Mouse (Mus musculus) midbrain, embryonic 16.5 days (tissue): Measurements from ENCODE around the gene Tex14. TPM values are rescaled to one million over a fixed set of nuclear protein-coding genes. Genes with fewer than 3 reads are reported as not detected.
A peak's percentile ranks its signal among the peaks of the same experiment; 100 is the strongest.

Source experiments
- ATAC-seq: fragments of 200-750 bp; cut with Nextera tagmentation; 2 replicates; pipeline ENCODE4 v1.8.0; 2017; ENCODE audit warnings: moderate TSS enrichment
- H3K27ac ChIP-seq: fragments of 300-500 bp; sonication (generic); 2 replicates; pipeline ENCODE4 v1.5.1; 2014; ENCODE audit warnings: mild to moderate bottlenecking, low read length, mixed read lengths
- H3K27me3 ChIP-seq: fragments of 300-500 bp; sonication (generic); 2 replicates; pipeline ENCODE4 v1.6.1; 2014; ENCODE audit warnings: low read depth, low read length, mixed read lengths; ENCODE audit not compliant: control insufficient read depth, insufficient read depth
- H3K36me3 ChIP-seq: fragments of 300-500 bp; sonication (generic); 2 replicates; pipeline ENCODE4 v1.6.1; 2014; ENCODE audit warnings: mild to moderate bottlenecking, low read length, moderate library complexity, mixed read lengths; ENCODE audit not compliant: control insufficient read depth, insufficient read depth
- H3K4me1 ChIP-seq: fragments of 300-500 bp; sonication (generic); 2 replicates; pipeline ENCODE4 v1.6.1; 2014; ENCODE audit warnings: mild to moderate bottlenecking, low read length, mixed read lengths; ENCODE audit not compliant: control insufficient read depth, insufficient read depth
- H3K4me2 ChIP-seq: fragments of 300-500 bp; sonication (generic); 2 replicates; pipeline ENCODE4 v1.6.1; 2014; ENCODE audit warnings: mild to moderate bottlenecking, low read length, mixed read lengths
- H3K4me3 ChIP-seq: fragments of 300-500 bp; sonication (generic); 2 replicates; pipeline ENCODE4 v1.5.1; 2014; ENCODE audit warnings: low read depth, mild to moderate bottlenecking, low read length, moderate library complexity, mixed read lengths
- H3K9ac ChIP-seq: fragments of 300-500 bp; sonication (generic); 2 replicates; pipeline ENCODE4 v1.6.1; 2014; ENCODE audit warnings: low read depth, low read length, mixed read lengths
- H3K9me3 ChIP-seq: fragments of 300-500 bp; sonication (generic); replicated peaks from 2 replicates; pipeline ENCODE4 v1.6.1; 2014; ENCODE audit warnings: mild to moderate bottlenecking, low read length, mixed read lengths; ENCODE audit not compliant: control insufficient read depth, poor library complexity, severe bottlenecking
- WGBS: fragments of 180-500 bp; shearing (Covaris S2); extraction: QIAGEN DNeasy Blood & Tissue Kit; methylation state at CpG from one replicate; pipeline ENCODE4 v1.1.7; 2014; 5-methylcytosine and 5-hydroxymethylcytosine counted together
- polyA plus RNA-seq: library from polyadenylated mRNA; unstranded; fragments of >200 nt; fragmentation: Nextera tagmentation; extraction: Ambion mirVana; gene quantifications from 2 replicates; pipeline ENCODE4 v1.2.1, GENCODE M21; 2015

Tex14 gene
- polyA plus RNA-seq = 0.29 and 0.39 TPM in 2 replicates

DNA sequence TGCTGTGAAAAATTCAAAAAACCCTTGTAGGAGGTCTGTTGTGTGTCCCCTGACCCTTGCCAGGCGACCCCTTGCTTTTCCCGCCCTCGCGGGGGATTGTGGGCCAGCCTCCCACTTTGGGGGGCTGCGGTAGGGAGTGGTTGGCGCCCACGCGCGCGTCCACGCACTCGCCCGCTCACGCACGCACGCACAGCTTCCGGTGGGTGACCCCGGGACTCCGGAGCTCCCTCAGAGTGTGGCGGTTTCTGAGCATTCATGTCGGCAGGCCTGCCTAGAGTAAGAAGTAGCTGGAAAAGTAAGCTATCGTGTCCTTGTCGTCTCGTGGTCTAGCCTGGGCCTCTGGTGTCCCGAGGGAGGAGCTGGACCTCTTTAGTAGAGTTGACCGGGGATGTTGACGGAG lies at the start of gene Tex14, which contains the start of gene Rad51c:
TSS of gene Tex14 (plus strand) at position 190 of the 400 bp plus-strand sequence.
TSS of gene Rad51c (minus strand) at position 79 of the 400 bp plus-strand sequence.
- Histone ChIP-seq H3K4me2 (peak within 1 kb of the TSS; percentile 50), H3K27ac (peak within 1 kb of the TSS; percentile 87), H3K27me3 (no peaks in the 10 kb centered on the region), H3K4me3 (peak within 1 kb of the TSS; percentile 48), H3K36me3 (no peaks in the 10 kb centered on the region), H3K4me1 (peaks cover 2% of the 10 kb centered on the region; the same call in 1 of the 2 replicates), H3K9me3 (no peaks in the 10 kb centered on the region), H3K9ac (peak within 1 kb of the TSS; percentile 74)
- WGBS = 78% methylated on average over 27 of the region's 27 CpGs
- peak; percentile 51; the same call in 1 of the 2 replicates for ATAC-seq

DNA sequence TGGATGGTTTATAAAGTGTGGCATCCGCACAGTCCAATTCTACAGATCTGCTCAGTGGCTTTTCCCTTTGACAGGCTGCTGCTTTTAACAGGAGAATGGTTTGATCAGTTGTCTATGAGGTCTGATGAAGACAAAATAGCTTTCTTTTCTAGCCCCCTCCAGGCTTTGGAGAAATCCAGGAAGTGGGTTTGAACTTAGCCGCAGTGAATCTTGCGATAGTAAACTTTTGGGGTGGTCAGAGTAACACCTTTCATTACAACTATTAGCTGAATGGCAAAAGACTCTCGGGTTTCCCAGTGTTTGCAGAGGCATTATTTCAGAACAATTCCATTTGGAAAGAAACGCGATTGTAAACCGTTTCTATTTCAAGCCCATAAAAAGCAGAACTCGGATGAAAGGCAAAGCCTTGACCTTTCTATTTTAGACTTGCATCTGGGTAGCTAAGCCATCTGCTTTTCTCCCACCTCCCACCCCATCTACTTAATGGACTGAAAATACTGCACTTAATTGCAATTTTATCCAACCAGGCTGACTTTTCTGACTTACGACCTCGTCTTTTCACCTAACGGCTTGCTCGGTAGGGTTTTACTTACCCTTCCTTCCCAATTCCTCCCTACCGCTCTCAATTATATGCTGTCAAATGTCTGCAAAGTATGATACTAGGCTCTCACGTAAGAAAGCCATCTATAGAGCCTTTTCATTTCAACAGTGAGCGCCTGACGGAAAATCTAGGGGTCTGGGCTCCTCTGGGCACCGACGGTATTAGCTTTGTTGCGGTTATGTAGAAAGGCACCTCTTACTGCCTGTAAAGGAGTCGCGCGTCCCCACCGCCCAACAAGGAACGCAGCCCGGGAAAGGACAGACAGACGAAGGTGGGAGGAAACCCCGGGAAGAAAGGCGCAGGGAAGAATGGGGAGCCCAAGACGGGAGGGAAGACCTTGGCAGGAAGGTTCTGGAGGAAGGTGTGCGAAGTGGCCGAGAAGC lies 47.3 kb upstream of the Tex14 start:
- H3K27ac ChIP-seq = peak overlapping the region; percentile 88
- peak overlapping the region; percentile 82 for H3K4me2 ChIP-seq
- H3K4me3 ChIP-seq = peak overlapping the region; percentile 62

DNA sequence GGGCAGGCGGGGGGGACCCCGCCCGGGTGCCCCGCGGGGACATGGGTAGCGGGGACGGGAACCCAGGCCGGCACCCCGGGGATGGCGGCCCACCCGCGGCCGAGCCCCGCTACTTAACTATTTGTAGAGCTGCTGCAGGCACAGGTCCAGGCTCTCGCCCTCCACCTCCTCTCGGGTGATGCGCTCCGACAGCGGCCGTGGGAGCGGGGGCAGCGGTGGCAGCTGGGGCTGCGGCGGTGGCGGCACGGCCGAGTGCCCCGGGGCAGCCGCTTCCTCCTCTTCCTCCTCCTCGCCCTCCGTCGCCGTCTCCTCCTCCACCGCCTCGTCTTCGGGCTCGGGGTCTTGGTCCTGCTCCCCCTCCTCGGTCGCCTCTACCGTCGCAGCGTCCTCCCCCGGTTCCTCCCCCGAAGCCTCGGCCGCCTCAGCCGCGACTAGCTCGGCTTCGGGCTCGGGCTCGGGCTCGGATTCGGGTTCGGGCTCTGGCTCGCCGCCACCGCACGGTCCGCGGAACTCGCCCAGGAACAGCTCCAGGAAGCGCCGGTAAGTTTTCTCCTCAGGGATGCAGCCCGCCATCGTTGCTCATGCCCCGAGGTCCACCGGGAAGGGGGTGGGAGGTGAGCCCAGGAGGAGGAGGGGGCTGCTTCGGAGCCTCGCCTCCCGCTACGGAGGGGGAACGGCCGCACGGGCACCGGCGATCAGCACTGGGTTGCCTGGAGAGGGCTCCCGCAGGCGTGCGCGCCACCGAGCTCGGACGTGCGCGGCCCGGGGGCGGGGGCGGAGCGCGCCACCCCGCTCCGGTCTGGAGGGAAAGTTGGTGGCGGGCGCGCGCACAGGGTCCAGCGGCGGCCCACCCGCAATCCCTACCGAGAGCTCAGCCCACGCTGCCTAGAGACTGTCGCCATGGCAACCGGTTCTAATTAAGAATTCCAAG lies 46.3 kb upstream of the Tex14 start, which contains the start of gene Ppm1e:
TSS of gene Ppm1e (minus strand) at position 693 of the 931 bp plus-strand sequence.
- WGBS = under 1% methylated on average over 87 of the region's 104 CpGs
- H3K36me3 ChIP-seq = no peaks in the 10 kb centered on the region
- peak within 1 kb of the TSS; percentile 82 for H3K4me2 ChIP-seq
- peak within 1 kb of the TSS; percentile 62 for H3K4me3 ChIP-seq
- H3K27ac ChIP-seq = peak within 1 kb of the TSS; percentile 88
- H3K27me3 ChIP-seq = no peaks in the 10 kb centered on the region
- H3K9me3 ChIP-seq = no peaks in the 10 kb centered on the region
- H3K4me1 ChIP-seq = peaks cover 13% of the 10 kb centered on the region
- ATAC-seq = peak; percentile 96
- H3K9ac ChIP-seq = peak within 1 kb of the TSS; percentile 79

More for the DNA sequence above, 47.3 kb upstream of the Tex14 start:
- no peaks in the 10 kb centered on the region for H3K9me3 ChIP-seq
- ATAC-seq = peak; percentile 25; the same call in 1 of the 2 replicates
- no peaks in the 10 kb centered on the region for H3K36me3 ChIP-seq
- H3K9ac ChIP-seq = peak overlapping the region; percentile 79
- peaks cover 13% of the 10 kb centered on the region for H3K4me1 ChIP-seq
- WGBS = 3% methylated on average over 31 of the region's 31 CpGs
- no peaks in the 10 kb centered on the region for H3K27me3 ChIP-seq

DNA sequence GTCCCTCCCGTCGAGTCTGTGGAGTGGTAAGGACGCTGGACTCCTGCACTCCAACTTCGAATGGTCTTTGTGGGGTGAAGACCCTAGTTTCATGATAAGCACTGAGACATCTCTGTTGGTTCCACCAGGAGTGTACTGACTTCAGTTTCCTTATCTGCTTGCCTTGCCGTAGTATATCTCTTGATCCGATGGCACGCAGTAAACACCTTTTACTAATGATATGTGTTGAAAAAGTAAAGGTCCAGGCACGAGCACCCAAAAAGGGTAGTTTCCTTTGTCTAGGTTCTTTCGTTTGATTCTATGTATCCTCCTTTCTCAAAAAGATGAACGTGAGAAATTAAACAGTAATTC lies 45.6 kb upstream of the Tex14 start:
- H3K9ac ChIP-seq = peak overlapping the region; percentile 1; the same call in 1 of the 2 replicates
- no peak for ATAC-seq

DNA sequence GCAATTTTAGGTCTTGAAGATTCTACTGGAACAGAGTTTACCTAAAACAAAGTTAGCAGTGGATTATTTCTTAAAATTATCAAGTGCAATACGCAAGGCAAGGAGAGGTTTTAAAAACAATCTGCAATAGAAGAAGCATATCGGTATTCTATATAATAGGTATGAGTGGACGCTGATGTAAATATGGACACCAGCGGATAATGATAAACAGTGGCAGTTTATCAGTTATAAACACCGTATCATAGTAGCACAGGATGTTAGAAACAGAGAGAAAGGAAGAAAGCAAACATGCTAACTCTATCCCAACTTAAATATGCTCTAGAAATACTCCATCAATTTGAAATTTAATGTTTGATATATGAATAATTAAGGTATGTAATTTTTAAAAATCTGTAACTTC lies 39.7 kb upstream of the Tex14 start:
- no peak for ATAC-seq
- 91% methylated on average over 5 of the region's 5 CpGs for WGBS
- Histone ChIP-seq H3K27ac (no peak overlapping the region), H3K4me3 (no peak overlapping the region), H3K9ac (no peak overlapping the region), H3K27me3 (no peaks in the 10 kb centered on the region), H3K9me3 (no peaks in the 10 kb centered on the region), H3K4me1 (no peaks in the 10 kb centered on the region), H3K36me3 (no peaks in the 10 kb centered on the region), H3K4me2 (no peak overlapping the region)

More for the DNA sequence above, 45.6 kb upstream of the Tex14 start:
- Histone ChIP-seq H3K4me2 (peak overlapping the region; percentile 82), H3K4me1 (peaks cover 13% of the 10 kb centered on the region), H3K36me3 (no peaks in the 10 kb centered on the region), H3K4me3 (peak overlapping the region; percentile 62), H3K27me3 (no peaks in the 10 kb centered on the region), H3K9me3 (no peaks in the 10 kb centered on the region), H3K27ac (peak overlapping the region; percentile 88; the same call in 1 of the 2 replicates)
- 12% methylated on average over 10 of the region's 10 CpGs for WGBS

DNA sequence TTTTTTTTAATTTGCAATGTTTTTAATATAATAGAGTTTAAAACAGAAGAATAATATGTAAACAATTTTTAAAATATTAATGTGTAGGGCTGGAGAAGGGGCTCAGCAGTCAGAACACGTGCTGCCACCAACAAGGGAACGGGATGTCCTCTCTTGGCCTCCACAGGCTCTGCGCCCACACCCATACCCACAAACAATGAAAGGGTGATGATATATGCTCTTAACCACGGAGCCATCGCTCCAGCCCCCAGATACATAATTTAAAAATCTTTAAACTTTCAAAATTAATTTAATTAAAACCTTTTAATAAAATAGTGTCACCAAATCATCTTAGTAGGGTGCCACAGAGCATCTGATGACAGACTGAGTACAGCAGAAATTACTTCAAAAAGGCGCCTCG lies 37.8 kb upstream of the Tex14 start:
- Histone ChIP-seq H3K36me3 (no peaks in the 10 kb centered on the region), H3K27me3 (no peaks in the 10 kb centered on the region), H3K4me1 (no peaks in the 10 kb centered on the region), H3K4me2 (no peak overlapping the region), H3K27ac (no peak overlapping the region), H3K9ac (no peak overlapping the region), H3K4me3 (no peak overlapping the region), H3K9me3 (no peaks in the 10 kb centered on the region)
- ATAC-seq = no peak
- WGBS = 88% methylated on average over 7 of the region's 7 CpGs

DNA sequence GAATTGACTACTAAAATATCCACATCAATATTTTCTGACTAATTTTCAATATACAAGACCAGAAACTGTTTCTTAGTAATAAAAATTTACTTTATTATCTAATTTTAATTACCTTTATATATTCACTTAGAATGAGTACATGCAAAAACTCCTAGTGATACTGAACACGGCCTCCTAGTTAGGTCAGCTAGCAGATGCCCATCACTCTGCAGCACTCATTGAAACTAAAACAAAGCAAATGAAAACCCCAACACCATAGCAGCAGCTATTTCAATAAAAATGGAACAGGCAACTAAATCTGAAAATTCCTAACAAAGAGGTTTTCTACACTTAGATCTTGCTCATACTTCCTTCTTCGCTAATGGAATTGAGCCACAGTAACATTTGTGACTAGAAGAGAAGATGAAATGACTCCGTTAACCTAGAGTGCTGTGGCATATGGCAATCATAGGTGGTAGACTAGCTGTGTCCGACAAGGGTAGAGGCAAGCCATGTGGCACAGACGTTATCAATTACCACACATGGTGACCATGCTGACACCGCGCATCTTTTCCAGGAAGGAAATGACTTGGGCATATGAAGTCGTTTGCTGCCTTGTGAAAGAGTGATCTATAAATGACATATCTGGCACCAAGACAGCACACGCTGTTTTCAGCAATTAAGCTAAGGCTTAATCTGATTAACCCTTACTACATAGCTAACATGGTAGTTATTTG lies 36.8 kb upstream of the Tex14 start:
- Histone ChIP-seq H3K4me3 (no peak overlapping the region), H3K9me3 (no peaks in the 10 kb centered on the region), H3K27me3 (no peaks in the 10 kb centered on the region), H3K4me1 (no peaks in the 10 kb centered on the region), H3K9ac (no peak overlapping the region), H3K36me3 (no peaks in the 10 kb centered on the region), H3K4me2 (no peak overlapping the region), H3K27ac (no peak overlapping the region)
- no peak for ATAC-seq
- 75% methylated on average over 9 of the region's 9 CpGs for WGBS

DNA sequence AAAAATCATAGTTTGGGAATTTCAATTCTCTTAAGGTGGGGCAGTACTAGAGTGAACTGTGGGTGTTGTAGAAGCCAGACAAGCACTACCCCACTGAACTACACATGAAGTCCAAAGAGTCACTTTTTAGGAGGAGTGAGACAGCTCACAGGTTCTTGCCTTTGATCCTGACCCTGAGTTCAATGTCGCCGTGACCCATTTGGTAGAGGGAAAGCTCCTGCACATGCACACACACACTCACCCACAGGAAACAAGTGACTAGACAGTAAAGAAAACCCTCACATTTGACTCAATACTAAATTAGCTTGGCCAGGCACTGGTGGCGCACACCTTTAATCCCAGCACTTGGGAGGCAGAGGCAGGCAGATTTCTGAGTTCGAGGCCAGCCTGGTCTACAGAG lies 20.3 kb upstream of the Tex14 start:
- Histone ChIP-seq H3K27me3 (no peaks in the 10 kb centered on the region), H3K9ac (no peak overlapping the region), H3K4me2 (no peak overlapping the region), H3K9me3 (no peaks in the 10 kb centered on the region), H3K36me3 (no peaks in the 10 kb centered on the region), H3K4me1 (no peaks in the 10 kb centered on the region), H3K4me3 (no peak overlapping the region), H3K27ac (no peak overlapping the region)
- WGBS = 95% methylated on average over 4 of the region's 4 CpGs
- ATAC-seq = no peak
